In the genomic region with DNA sequence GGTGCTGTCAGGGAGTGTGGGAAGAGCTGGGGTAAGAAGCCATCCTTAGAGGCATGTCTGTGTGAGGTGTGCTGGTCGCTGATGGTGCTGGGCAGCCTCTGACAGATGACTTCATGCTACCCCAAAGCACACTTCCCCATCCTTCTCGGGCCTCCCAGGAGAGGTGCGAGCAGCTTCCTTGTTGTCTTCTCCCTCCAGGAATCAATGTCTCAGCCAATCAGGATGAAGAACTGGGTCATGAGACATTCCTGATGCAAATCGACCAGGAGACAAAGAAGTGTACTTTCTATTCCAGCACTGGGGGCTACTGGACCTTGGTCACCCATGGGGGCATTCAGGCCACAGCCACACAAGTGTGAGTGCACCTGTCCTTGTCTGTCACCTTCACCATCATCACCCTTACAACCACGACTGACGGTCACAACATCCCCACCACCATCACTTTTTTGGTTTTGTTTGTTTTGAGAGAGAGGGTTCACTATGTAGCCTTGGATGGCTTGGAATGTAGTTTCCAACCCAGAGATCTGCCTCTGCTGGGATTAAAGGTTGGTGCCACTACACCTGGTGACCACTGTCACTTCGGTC, we compare ENCODE assay signal across 27 mouse cellular contexts. TPM values are rescaled to one million over a fixed set of nuclear protein-coding genes. Genes with fewer than 3 reads are reported as not detected.
DNase-seq lines count a peak whose midpoint lies in the region; ATAC-seq and TF ChIP-seq lines count a peak whose summit lies in the region.
"Had no signal": no experiment of that assay in that cellular context is flagged by ENCODE, and none has a peak within 500 bp of the region (broad histone marks: within the 10 kb centered on the region; RNA-seq: fewer than 3 reads in every experiment).

No protein-coding gene starts in this region.

- no peaks in the 10 kb centered on the region for H3K79me2 ChIP-seq in C2C12 (ENCODE audit: control insufficient read depth, insufficient read depth)

- no peaks in the 10 kb centered on the region for H3K79me3 ChIP-seq in C2C12 (ENCODE audit: low read depth)

- H3K4me2 ChIP-seq in heart, embryonic 11.5 days, result no peak overlapping the region
- 0 out of 2 replicates have a peak overlapping the region, but pooled peaks have one; percentile 5 for H3K4me2 ChIP-seq in midbrain, embryonic 12.5 days (replicated peaks)
- H3K4me2 ChIP-seq: intestine, embryonic 15.5 days; neural tube, embryonic 13.5 days had no signal

- H3K27ac ChIP-seq in heart, embryonic 11.5 days (ENCODE audit: low read depth, low read length), result no peak overlapping the region
- H3K27ac ChIP-seq in embryonic facial prominence, embryonic 10.5 days (replicated peaks), result 0 out of 2 replicates have a peak overlapping the region, but pooled peaks have one; percentile 16
- H3K27ac ChIP-seq in midbrain, embryonic 12.5 days (replicated peaks), result peak overlapping the region; percentile 15; the same call in 1 of the 2 replicates
- no peak overlapping the region for H3K27ac ChIP-seq in cerebellum, adult 2 months (ENCODE audit: insufficient read depth, low read length)
- H3K27ac ChIP-seq: intestine, embryonic 15.5 days; left cerebral cortex, adult 2 months; neural tube, embryonic 13.5 days had no signal

- no peaks in the 10 kb centered on the region for H3K27me3 ChIP-seq in heart, embryonic 11.5 days (ENCODE audit: control insufficient read depth, insufficient read depth, low read length)
- no peaks in the 10 kb centered on the region for H3K27me3 ChIP-seq in C2C12 (ENCODE audit: control insufficient read depth, insufficient read depth, insufficient read length)
- H3K27me3 ChIP-seq in embryonic facial prominence, embryonic 10.5 days (replicated peaks; ENCODE audit: low read depth, poor library complexity, severe bottlenecking), result no peaks in the 10 kb centered on the region
- H3K27me3 ChIP-seq in midbrain, embryonic 12.5 days, result no peaks in the 10 kb centered on the region; the same call in 1 of the 2 replicates
- no peaks in the 10 kb centered on the region for H3K27me3 ChIP-seq in cerebellum, adult 2 months (ENCODE audit: control insufficient read depth, insufficient read depth, low read length)
- H3K27me3 ChIP-seq: intestine, embryonic 15.5 days; neural tube, embryonic 13.5 days had no signal

- H3ac ChIP-seq in C2C12 (ENCODE audit: control insufficient read depth, insufficient read length, low read depth), result no peak overlapping the region

- TF ChIP-seq POLR2A in cerebellum, adult 2 months (IDR thresholded peaks at IDR 0.05; ENCODE audit: borderline replicate concordance, insufficient read depth, low read length), result no peak

- H3K36me3 ChIP-seq in heart, embryonic 11.5 days (ENCODE audit: control insufficient read depth, insufficient read depth, low read length), result peaks cover 7% of the 10 kb centered on the region; the same call in 1 of the 2 replicates
- H3K36me3 ChIP-seq in C2C12 (ENCODE audit: control insufficient read depth, insufficient read depth), result peaks cover 9% of the 10 kb centered on the region
- peaks cover 30% of the 10 kb centered on the region for H3K36me3 ChIP-seq in embryonic facial prominence, embryonic 10.5 days (replicated peaks)
- H3K36me3 ChIP-seq in midbrain, embryonic 12.5 days, result peaks cover 24% of the 10 kb centered on the region

- no peak for DNase-seq in heart, postnatal 10 days
- no peak for DNase-seq in embryonic facial prominence, embryonic 10.5 days (ENCODE audit: low spot score)
- DNase-seq in frontal cortex, postnatal 14 days (ENCODE audit: low spot score in 2 of 2), result no peak
- DNase-seq in cerebellum, adult 2 months, result no peak
- DNase-seq: adrenal gland, postnatal 10 days; B cell, adult 2 months; cerebellum, adult 11 months; cerebellum, postnatal 14 days; gastrocnemius, postnatal 14 days; heart, adult 18-20 months; kidney, adult 9 months; kidney, postnatal 25 days; liver, postnatal 0 days; right cerebral cortex, postnatal 14 days; spleen, adult 18-20 months; thymus, postnatal 36 days had no signal

- 33% methylated on average over 7 of the region's 7 CpGs for WGBS in heart, embryonic 11.5 days (ENCODE audit: insufficient replicate concordance)
- 36% methylated on average over 7 of the region's 7 CpGs for WGBS in embryonic facial prominence, embryonic 10.5 days
- 29% methylated on average over 7 of the region's 7 CpGs for WGBS in midbrain, embryonic 12.5 days
- 47% methylated on average over 7 of the region's 7 CpGs for WGBS in cerebellum, adult 2 months

- 0 out of 2 replicates have a peak overlapping the region, but pooled peaks have one; percentile 16 for H3K9ac ChIP-seq in heart, embryonic 11.5 days (ENCODE audit: low read depth, low read length)
- no peak overlapping the region for H3K9ac ChIP-seq in midbrain, embryonic 12.5 days (replicated peaks)
- H3K9ac ChIP-seq: intestine, embryonic 15.5 days; liver, postnatal 0 days had no signal

- intact Hi-C loops in heart, postnatal 10 days (cut with DNase I), result no loop called here

- ATAC-seq in heart, embryonic 11.5 days (replicated peaks; ENCODE audit: insufficient number of reproducible peaks, low FRiP score, low TSS enrichment), result no peak
- no peak for ATAC-seq in midbrain, embryonic 12.5 days (ENCODE audit: low FRiP score, low read depth)
- ATAC-seq in activated CD4-positive, CD25-positive, alpha-beta regulatory T cell, adult 4 months, result no peak
- ATAC-seq: intestine, embryonic 15.5 days; liver, postnatal 0 days had no signal

- no peak overlapping the region for H3K4me3 ChIP-seq in heart, embryonic 11.5 days (ENCODE audit: low read depth, low read length)
- H3K4me3 ChIP-seq in C2C12 (ENCODE audit: insufficient read depth, poor library complexity, severe bottlenecking), result no peak overlapping the region
- no peak overlapping the region for H3K4me3 ChIP-seq in embryonic facial prominence, embryonic 10.5 days
- no peak overlapping the region for H3K4me3 ChIP-seq in midbrain, embryonic 12.5 days
- H3K4me3 ChIP-seq in cerebellum, adult 2 months (replicated peaks; ENCODE audit: insufficient read depth, low read depth, low read length), result no peak overlapping the region
- H3K4me3 ChIP-seq: intestine, embryonic 15.5 days; left cerebral cortex, adult 2 months; limb, embryonic 10.5 days; neural tube, embryonic 13.5 days had no signal

- H3K9me3 ChIP-seq in heart, embryonic 11.5 days (replicated peaks; ENCODE audit: control insufficient read depth, low read length), result no peaks in the 10 kb centered on the region
- no peaks in the 10 kb centered on the region for H3K9me3 ChIP-seq in embryonic facial prominence, embryonic 10.5 days
- H3K9me3 ChIP-seq in midbrain, embryonic 12.5 days, result no peaks in the 10 kb centered on the region
- H3K9me3 ChIP-seq: intestine, embryonic 15.5 days; limb, embryonic 10.5 days; neural tube, embryonic 13.5 days had no signal

- no peak for TF ChIP-seq CTCF in C2C12 (IDR thresholded peaks at IDR 0.05; ENCODE audit: control insufficient read depth, insufficient read depth, insufficient read length)
- TF ChIP-seq CTCF in cerebellum, adult 2 months (IDR thresholded peaks at IDR 0.05; ENCODE audit: borderline replicate concordance, insufficient read depth, low read depth, low read length), result no peak

- peaks cover 9% of the 10 kb centered on the region for H3K4me1 ChIP-seq in heart, embryonic 11.5 days (ENCODE audit: control insufficient read depth, insufficient read depth, low read length)
- H3K4me1 ChIP-seq in embryonic facial prominence, embryonic 10.5 days, result peaks cover 41% of the 10 kb centered on the region
- peaks cover 15% of the 10 kb centered on the region for H3K4me1 ChIP-seq in midbrain, embryonic 12.5 days
- H3K4me1 ChIP-seq in cerebellum, adult 2 months (ENCODE audit: control insufficient read depth, insufficient read depth, low read length), result no peaks in the 10 kb centered on the region

TF ChIP-seq in C2C12, 6 proteins besides CTCF, POLR2A, EP300 and RAD21:
- no peak for TF ChIP-seq CEBPB (IDR thresholded peaks at IDR 0.05; ENCODE audit: low read depth)
- TF ChIP-seq MYOD1 (IDR thresholded peaks at IDR 0.05; ENCODE audit: control insufficient read depth, insufficient read length, low read depth), result peak; percentile 63
- TF ChIP-seq USF1 (IDR thresholded peaks at IDR 0.05; ENCODE audit: low read depth), result no peak
- TF ChIP-seq MYOG (IDR thresholded peaks at IDR 0.05; ENCODE audit: control insufficient read depth, extremely low read depth, insufficient read length), result no peak

RNA-seq across cellular contexts. Expression of gene Fscn2, which starts 5.2 kb away (rescaled TPM):
- polyA plus RNA-seq in heart, embryonic 11.5 days (2014; fragmentation: Nextera tagmentation; extraction: Ambion mirVana), result 0.57 TPM in 1 of 2 replicates, not detected in the other
- total RNA-seq in heart, postnatal 10 days (2021), result not detected
- 0.25 TPM for polyA plus RNA-seq in C2C12 (2012; fragmentation: generic; extraction: Trizol)
- 0.10 and 0.19 TPM in 2 replicates for polyA plus RNA-seq in embryonic facial prominence, embryonic 10.5 days (2016; fragmentation: Nextera tagmentation; extraction: Ambion mirVana)
- polyA plus RNA-seq in midbrain, embryonic 12.5 days (2016; fragmentation: Nextera tagmentation; extraction: Ambion mirVana), result 1.4 and 1.5 TPM in 2 replicates
- 1 to 10 TPM in 1 of 2 experiments, under 1 TPM in 1; 0.47 to 1.1 TPM for polyA plus RNA-seq in activated CD4-positive, CD25-positive, alpha-beta regulatory T cell, adult 4 months (2017; shearing (Covaris generic))
- polyA plus RNA-seq in cerebellum, adult 2 months (2012; rRNA removed), result 0.29 TPM in 1 of 2 replicates, not detected in the other
- total RNA-seq: heart, adult 18-20 months; heart, postnatal 25 days; liver, adult 2 months; monocyte, adult 5-6 weeks had no signal
- polyA plus RNA-seq: liver, adult 2 months; liver, postnatal 0 days had no signal

RNA-seq across cellular contexts. Expression of gene Faap100, which starts 12.0 kb away (rescaled TPM):
- 24.2 and 29.6 TPM in 2 replicates for polyA plus RNA-seq in heart, embryonic 11.5 days (2014; fragmentation: Nextera tagmentation; extraction: Ambion mirVana)
- 10 to 100 TPM; 21.3 to 24.3 TPM for total RNA-seq in heart, postnatal 10 days (2021)
- polyA plus RNA-seq in C2C12 (2012; fragmentation: generic; extraction: Trizol), result 18.0 TPM
- polyA plus RNA-seq in embryonic facial prominence, embryonic 10.5 days (2016; fragmentation: Nextera tagmentation; extraction: Ambion mirVana), result 38.3 and 39.0 TPM in 2 replicates
- 51.3 and 55.4 TPM in 2 replicates for polyA plus RNA-seq in midbrain, embryonic 12.5 days (2016; fragmentation: Nextera tagmentation; extraction: Ambion mirVana)
- polyA plus RNA-seq in activated CD4-positive, CD25-positive, alpha-beta regulatory T cell, adult 4 months (2017; shearing (Covaris generic)), result 10 to 100 TPM; 12.2 to 18.7 TPM
- polyA plus RNA-seq in cerebellum, adult 2 months (2012; rRNA removed), result 34.4 and 34.8 TPM in 2 replicates

RNA-seq across cellular contexts. Expression of gene Actg1, which starts 18.2 kb away (rescaled TPM):
- 1,448 and 1,508 TPM in 2 replicates for polyA plus RNA-seq in heart, embryonic 11.5 days (2014; fragmentation: Nextera tagmentation; extraction: Ambion mirVana)
- 100 to 1,000 TPM; 691 to 703 TPM for total RNA-seq in heart, postnatal 10 days (2021)
- polyA plus RNA-seq in C2C12 (2012; fragmentation: generic; extraction: Trizol), result 7,516 TPM
- polyA plus RNA-seq in embryonic facial prominence, embryonic 10.5 days (2016; fragmentation: Nextera tagmentation; extraction: Ambion mirVana), result 3,067 and 3,150 TPM in 2 replicates
- polyA plus RNA-seq in midbrain, embryonic 12.5 days (2016; fragmentation: Nextera tagmentation; extraction: Ambion mirVana), result 3,175 and 3,231 TPM in 2 replicates
- polyA plus RNA-seq in activated CD4-positive, CD25-positive, alpha-beta regulatory T cell, adult 4 months (2017; shearing (Covaris generic)), result 1,000 to 10,000 TPM; 2,904 to 3,852 TPM
- 834 and 845 TPM in 2 replicates for polyA plus RNA-seq in cerebellum, adult 2 months (2012; rRNA removed)

Comparison
In these comparisons a context has a peak if more than half of its experiments do, and no peak if none do; other contexts are left out.
1. H3K27ac ChIP-seq: peak in embryonic facial prominence, embryonic 10.5 days (single experiment) and midbrain, embryonic 12.5 days (single experiment); none in heart, embryonic 11.5 days (single experiment) and cerebellum, adult 2 months (single experiment).